Mouse (Mus musculus) forebrain, embryonic 11.5 days (tissue): Measurements from ENCODE around the gene Tmem40. TPM values are rescaled to one million over a fixed set of nuclear protein-coding genes. Genes with fewer than 3 reads are reported as not detected.

ENCODE experiments used
- ATAC-seq: fragments of 200-750 bp; cut with Nextera tagmentation; replicated peaks from 2 replicates; pipeline ENCODE4 v1.8.0; 2017; ENCODE audit warnings: moderate TSS enrichment; ENCODE audit not compliant: low FRiP score
- DNase-seq: peaks from one replicate; pipeline ENCODE4 v3.0.0-alpha.2; 2017; ENCODE audit warnings: low spot score
- H3K27ac ChIP-seq: fragments of 300-500 bp; sonication (generic); 2 replicates; pipeline ENCODE4 v1.5.1; 2014; ENCODE audit warnings: low read depth, low read length
- H3K27me3 ChIP-seq: fragments of 300-500 bp; sonication (generic); 2 replicates; pipeline ENCODE4 v1.6.1; 2014; ENCODE audit warnings: mild to moderate bottlenecking, low read length, mixed read lengths; ENCODE audit not compliant: control insufficient read depth, insufficient read depth
- H3K36me3 ChIP-seq: fragments of 300-500 bp; sonication (generic); 2 replicates; pipeline ENCODE4 v1.6.1; 2014; ENCODE audit warnings: mild to moderate bottlenecking, low read length, moderate library complexity, mixed read lengths; ENCODE audit not compliant: control insufficient read depth, insufficient read depth
- H3K4me1 ChIP-seq: fragments of 300-500 bp; sonication (generic); replicated peaks from 2 replicates; pipeline ENCODE4 v1.6.1; 2014; ENCODE audit warnings: low read length, mixed read lengths; ENCODE audit not compliant: control insufficient read depth, insufficient read depth
- H3K4me2 ChIP-seq: fragments of 300-500 bp; sonication (generic); 2 replicates; pipeline ENCODE4 v1.6.1; 2014; ENCODE audit warnings: low read depth, mild to moderate bottlenecking, low read length, moderate library complexity, mixed read lengths; ENCODE audit not compliant: severe bottlenecking
- H3K4me3 ChIP-seq: fragments of 300-500 bp; sonication (generic); 2 replicates; pipeline ENCODE4 v1.5.1; 2014; ENCODE audit warnings: low read depth, low read length
- H3K9ac ChIP-seq: fragments of 300-500 bp; sonication (generic); 2 replicates; pipeline ENCODE4 v1.6.1; 2014; ENCODE audit warnings: low read length
- H3K9me3 ChIP-seq: fragments of 300-500 bp; sonication (generic); 2 replicates; pipeline ENCODE4 v1.6.1; 2016; ENCODE audit warnings: low read length, mixed read lengths; ENCODE audit not compliant: control insufficient read depth
- WGBS: fragments of 180-500 bp; shearing (Covaris S2); extraction: QIAGEN DNeasy Blood & Tissue Kit; methylation state at CpG from one replicate; pipeline ENCODE4 v1.1.7; 2014; 5-methylcytosine and 5-hydroxymethylcytosine counted together
- polyA plus RNA-seq: library from polyadenylated mRNA; unstranded; fragments of >200 nt; fragmentation: Nextera tagmentation; extraction: Ambion mirVana; gene quantifications from 2 replicates; pipeline ENCODE4 v1.2.1, GENCODE M21; 2014

Tmem40 gene
- polyA plus RNA-seq, 1 experiment from 2014 or later = 2.2 TPM

- DNase-seq (peak; percentile 7), ATAC-seq (no peak)
- H3K4me1 ChIP-seq = no peaks in the 10 kb centered on the region
- no peak overlapping the region for H3K4me3 ChIP-seq
- no peak overlapping the region for H3K4me2 ChIP-seq
- WGBS = 66% methylated on average over 9 of the region's 9 CpGs
- no peaks in the 10 kb centered on the region for H3K36me3 ChIP-seq
- no peaks in the 10 kb centered on the region for H3K27me3 ChIP-seq
- no peak overlapping the region for H3K27ac ChIP-seq
- no peaks in the 10 kb centered on the region for H3K9me3 ChIP-seq
- H3K9ac ChIP-seq = no peak overlapping the region
These were observed 69.9 kb downstream of the Tmem40 start for GRCm38 (mm10) chr6:115692163-115692950.

- no peaks in the 10 kb centered on the region for H3K27me3 ChIP-seq
- H3K4me3 ChIP-seq = no peak overlapping the region
- H3K36me3 ChIP-seq = no peaks in the 10 kb centered on the region
- DNase-seq = no peak
- H3K27ac ChIP-seq = no peak overlapping the region
- H3K9ac ChIP-seq = no peak overlapping the region
- H3K4me1 ChIP-seq = no peaks in the 10 kb centered on the region
- H3K9me3 ChIP-seq = no peaks in the 10 kb centered on the region
- no peak for ATAC-seq
- no peak overlapping the region for H3K4me2 ChIP-seq
- WGBS = 94% methylated on average over 4 of the region's 4 CpGs
These were observed 72.1 kb downstream of the Tmem40 start for GRCm38 (mm10) chr6:115690105-115690504.

GRCm38 (mm10) chr6:115688589-115688988 is 73.6 kb downstream of the Tmem40 start:
- Histone ChIP-seq H3K27me3 (no peaks in the 10 kb centered on the region), H3K4me3 (no peak overlapping the region), H3K9ac (no peak overlapping the region), H3K9me3 (no peaks in the 10 kb centered on the region), H3K4me1 (no peaks in the 10 kb centered on the region), H3K36me3 (no peaks in the 10 kb centered on the region), H3K4me2 (no peak overlapping the region), H3K27ac (no peak overlapping the region)
- no peak for ATAC-seq
- WGBS = 92% methylated on average over 4 of the region's 4 CpGs
- DNase-seq = peak; percentile 9

GRCm38 (mm10) chr6:115687753-115688152 is 74.5 kb downstream of the Tmem40 start:
- 58% methylated on average over 3 of the region's 3 CpGs for WGBS
- Histone ChIP-seq H3K4me3 (no peak overlapping the region), H3K4me2 (no peak overlapping the region), H3K9me3 (no peaks in the 10 kb centered on the region), H3K27ac (no peak overlapping the region), H3K4me1 (no peaks in the 10 kb centered on the region), H3K9ac (no peak overlapping the region), H3K27me3 (no peaks in the 10 kb centered on the region), H3K36me3 (no peaks in the 10 kb centered on the region)
- DNase-seq = no peak
- no peak for ATAC-seq

GRCm38 (mm10) chr6:115684851-115685646 is 77.2 kb downstream of the Tmem40 start:
- H3K4me3 ChIP-seq = no peak overlapping the region
- no peak overlapping the region for H3K27ac ChIP-seq
- H3K4me1 ChIP-seq = no peaks in the 10 kb centered on the region
- no peaks in the 10 kb centered on the region for H3K9me3 ChIP-seq
- no peaks in the 10 kb centered on the region for H3K36me3 ChIP-seq
- H3K27me3 ChIP-seq = no peaks in the 10 kb centered on the region
- WGBS = 49% methylated on average over 11 of the region's 11 CpGs
- no peak for DNase-seq
- ATAC-seq = no peak
- no peak overlapping the region for H3K9ac ChIP-seq
- H3K4me2 ChIP-seq = no peak overlapping the region

- no peak overlapping the region for H3K4me3 ChIP-seq
- H3K9me3 ChIP-seq = no peaks in the 10 kb centered on the region
- no peaks in the 10 kb centered on the region for H3K36me3 ChIP-seq
- no peaks in the 10 kb centered on the region for H3K4me1 ChIP-seq
- no peaks in the 10 kb centered on the region for H3K27me3 ChIP-seq
- 91% methylated on average over 2 of the region's 2 CpGs for WGBS
- no peak for DNase-seq
- no peak overlapping the region for H3K4me2 ChIP-seq
- no peak for ATAC-seq
- no peak overlapping the region for H3K9ac ChIP-seq
- no peak overlapping the region for H3K27ac ChIP-seq
These were observed 77.9 kb downstream of the Tmem40 start for GRCm38 (mm10) chr6:115684271-115684670.

GRCm38 (mm10) chr6:115681066-115681465 is 81.1 kb downstream of the Tmem40 start:
- Histone ChIP-seq H3K4me1 (no peaks in the 10 kb centered on the region), H3K4me3 (no peak overlapping the region), H3K9me3 (no peaks in the 10 kb centered on the region), H3K27ac (no peak overlapping the region), H3K9ac (no peak overlapping the region), H3K36me3 (no peaks in the 10 kb centered on the region), H3K27me3 (no peaks in the 10 kb centered on the region), H3K4me2 (no peak overlapping the region)
- WGBS = 90% methylated on average over 4 of the region's 4 CpGs
- ATAC-seq (no peak), DNase-seq (no peak)
